Mouse (Mus musculus) liver, embryonic 11.5 days (tissue): ENCODE data around the gene Fuca1. TPM values are rescaled to one million over a fixed set of nuclear protein-coding genes. Genes with fewer than 3 reads are reported as not detected.
A peak's percentile ranks its signal among the peaks of the same experiment; 100 is the strongest.

Source experiments
- ATAC-seq: fragments of 200-750 bp; cut with Nextera tagmentation; replicated peaks from 2 replicates; pipeline ENCODE4 v1.8.0; 2017; ENCODE audit warnings: moderate number of reproducible peaks, mild to moderate bottlenecking, moderate TSS enrichment, moderate library complexity; ENCODE audit not compliant: low FRiP score
- DNase-seq: peaks from one replicate; pipeline ENCODE4 v3.0.0-alpha.2; 2017; ENCODE audit warnings: low spot score
- H3K27ac ChIP-seq: fragments of 300-500 bp; sonication (generic); 2 replicates; pipeline ENCODE4 v1.5.1; 2014; ENCODE audit warnings: mild to moderate bottlenecking, low read depth, low read length, control low read depth
- H3K27me3 ChIP-seq: fragments of 300-500 bp; sonication (generic); replicated peaks from 2 replicates; pipeline ENCODE4 v1.6.1; 2014; ENCODE audit warnings: low read length, mixed read lengths; ENCODE audit not compliant: control insufficient read depth, insufficient read depth
- H3K36me3 ChIP-seq: fragments of 300-500 bp; sonication (generic); 2 replicates; pipeline ENCODE4 v1.6.1; 2014; ENCODE audit warnings: mild to moderate bottlenecking, low read length, moderate library complexity, mixed read lengths; ENCODE audit not compliant: control insufficient read depth, insufficient read depth
- H3K4me1 ChIP-seq: fragments of 300-500 bp; sonication (generic); replicated peaks from 2 replicates; pipeline ENCODE4 v1.6.1; 2014; ENCODE audit warnings: low read length, mixed read lengths; ENCODE audit not compliant: control insufficient read depth, insufficient read depth
- H3K4me2 ChIP-seq: fragments of 300-500 bp; sonication (generic); 2 replicates; pipeline ENCODE4 v1.6.1; 2014; ENCODE audit warnings: mild to moderate bottlenecking, control low read depth, moderate library complexity
- H3K4me3 ChIP-seq: fragments of 300-500 bp; sonication (generic); 2 replicates; pipeline ENCODE4 v1.5.1; 2014; ENCODE audit warnings: low read depth, low read length, control low read depth
- H3K9ac ChIP-seq: fragments of 300-500 bp; sonication (generic); 2 replicates; pipeline ENCODE4 v1.6.1; 2014; ENCODE audit warnings: low read depth, low read length, control low read depth
- H3K9me3 ChIP-seq: fragments of 300-500 bp; sonication (generic); 2 replicates; pipeline ENCODE4 v1.6.1; 2016; ENCODE audit warnings: low read length, inconsistent platforms, mixed read lengths; ENCODE audit not compliant: control insufficient read depth
- WGBS: fragments of 180-500 bp; shearing (Covaris S2); extraction: QIAGEN DNeasy Blood & Tissue Kit; methylation state at CpG from one replicate; pipeline ENCODE4 v1.1.7; 2014; 5-methylcytosine and 5-hydroxymethylcytosine counted together
- polyA plus RNA-seq: library from polyadenylated mRNA; unstranded; fragments of >200 nt; fragmentation: Nextera tagmentation; extraction: Ambion mirVana; gene quantifications from 2 replicates; pipeline ENCODE4 v1.2.1, GENCODE M21; 2014

Gene Fuca1
- 39.6 and 47.7 TPM in 2 replicates for polyA plus RNA-seq

GRCm38 (mm10) chr4:135920304-135921241, at the start of gene Fuca1:
TSS of gene Fuca1 (plus strand) at chr4:135920735.
- peak; percentile 95 for DNase-seq
- Histone ChIP-seq H3K4me3 (peak within 1 kb of the TSS; percentile 83), H3K27ac (peak within 1 kb of the TSS; percentile 57; the same call in 1 of the 2 replicates), H3K27me3 (no peaks in the 10 kb centered on the region), H3K4me1 (peaks cover 10% of the 10 kb centered on the region), H3K4me2 (peak within 1 kb of the TSS; percentile 98), H3K9me3 (no peaks in the 10 kb centered on the region), H3K36me3 (peaks cover 3% of the 10 kb centered on the region; the same call in 1 of the 2 replicates), H3K9ac (peak within 1 kb of the TSS; percentile 74)
- ATAC-seq, result peak; percentile 88
- 2% methylated on average over 60 of the region's 60 CpGs for WGBS

GRCm38 (mm10) chr4:135872015-135872414, 48.5 kb upstream of the Fuca1 start:
- Histone ChIP-seq H3K36me3 (peaks cover 11% of the 10 kb centered on the region), H3K27ac (peak overlapping the region; percentile 95; the same call in 1 of the 2 replicates), H3K9ac (peak overlapping the region; percentile 87), H3K4me2 (peak overlapping the region; percentile 89), H3K4me1 (peaks cover 47% of the 10 kb centered on the region), H3K27me3 (no peaks in the 10 kb centered on the region), H3K9me3 (no peaks in the 10 kb centered on the region), H3K4me3 (peak overlapping the region; percentile 83)
- no peak for DNase-seq
- 43% methylated on average over 3 of the region's 3 CpGs for WGBS
- ATAC-seq, result no peak

- Histone ChIP-seq H3K4me3 (peak overlapping the region; percentile 83), H3K4me2 (peak overlapping the region; percentile 89), H3K27me3 (no peaks in the 10 kb centered on the region), H3K9ac (peak overlapping the region; percentile 87), H3K36me3 (peaks cover 11% of the 10 kb centered on the region), H3K9me3 (no peaks in the 10 kb centered on the region), H3K4me1 (peaks cover 49% of the 10 kb centered on the region), H3K27ac (peak overlapping the region; percentile 95)
- no peak for DNase-seq
- WGBS, result 13% methylated on average over 17 of the region's 17 CpGs
- no peak for ATAC-seq
Observed at GRCm38 (mm10) chr4:135872589-135873391, 47.7 kb upstream of the Fuca1 start.

GRCm38 (mm10) chr4:135873526-135874202, 46.9 kb upstream of the Fuca1 start, which contains the start of gene Pnrc2:
TSS of gene Pnrc2 (minus strand) at chr4:135873850.
- H3K27me3 ChIP-seq, result no peaks in the 10 kb centered on the region
- H3K4me2 ChIP-seq, result peak within 1 kb of the TSS; percentile 89
- DNase-seq, result peak; percentile 93
- peak; percentile 90 for ATAC-seq
- H3K27ac ChIP-seq, result peak within 1 kb of the TSS; percentile 95
- H3K4me3 ChIP-seq, result peak within 1 kb of the TSS; percentile 83
- WGBS, result under 1% methylated on average over 56 of the region's 60 CpGs
- H3K4me1 ChIP-seq, result peaks cover 49% of the 10 kb centered on the region
- no peaks in the 10 kb centered on the region for H3K9me3 ChIP-seq
- peak within 1 kb of the TSS; percentile 87 for H3K9ac ChIP-seq
- H3K36me3 ChIP-seq, result peaks cover 11% of the 10 kb centered on the region

- peak overlapping the region; percentile 87 for H3K9ac ChIP-seq
- ATAC-seq, result no peak
- 76% methylated on average over 10 of the region's 10 CpGs for WGBS
Observed at GRCm38 (mm10) chr4:135874564-135875535, 45.7 kb upstream of the Fuca1 start.

GRCm38 (mm10) chr4:135875546-135875945, 45.0 kb upstream of the Fuca1 start:
- no peaks in the 10 kb centered on the region for H3K27me3 ChIP-seq
- H3K4me3 ChIP-seq, result peak overlapping the region; percentile 41; the same call in 1 of the 2 replicates
- 40% methylated on average over 7 of the region's 7 CpGs for WGBS
- no peak; the same call in 1 of the 2 replicates for ATAC-seq
- H3K4me2 ChIP-seq, result peak overlapping the region; percentile 77
- peak overlapping the region; percentile 87 for H3K27ac ChIP-seq
- no peak for DNase-seq
- peak overlapping the region; percentile 64 for H3K9ac ChIP-seq
- peaks cover 9% of the 10 kb centered on the region for H3K36me3 ChIP-seq
- peaks cover 44% of the 10 kb centered on the region for H3K4me1 ChIP-seq
- no peaks in the 10 kb centered on the region for H3K9me3 ChIP-seq

More at GRCm38 (mm10) chr4:135874564-135875535, 45.7 kb upstream of the Fuca1 start:
- Histone ChIP-seq H3K27ac (peak overlapping the region; percentile 95; the same call in 1 of the 2 replicates), H3K9me3 (no peaks in the 10 kb centered on the region), H3K4me2 (peak overlapping the region; percentile 89), H3K36me3 (peaks cover 9% of the 10 kb centered on the region), H3K4me1 (peaks cover 44% of the 10 kb centered on the region), H3K27me3 (no peaks in the 10 kb centered on the region), H3K4me3 (0 out of 2 replicates have a peak overlapping the region, but pooled peaks have one; percentile 83)
- DNase-seq, result no peak

GRCm38 (mm10) chr4:135875991-135876582, 44.4 kb upstream of the Fuca1 start:
- H3K9me3 ChIP-seq, result no peaks in the 10 kb centered on the region
- DNase-seq, result peak; percentile 74
- WGBS, result 4% methylated on average over 9 of the region's 9 CpGs
- peak; percentile 35 for ATAC-seq
- H3K4me1 ChIP-seq, result peaks cover 44% of the 10 kb centered on the region
- peak overlapping the region; percentile 64 for H3K9ac ChIP-seq
- peak overlapping the region; percentile 87 for H3K27ac ChIP-seq
- H3K36me3 ChIP-seq, result peaks cover 9% of the 10 kb centered on the region
- H3K27me3 ChIP-seq, result no peaks in the 10 kb centered on the region
- peak overlapping the region; percentile 77 for H3K4me2 ChIP-seq
- H3K4me3 ChIP-seq, result peak overlapping the region; percentile 41
